Mouse (Mus musculus): ENCODE results near the gene Dst.

Gene Dst

DNA sequence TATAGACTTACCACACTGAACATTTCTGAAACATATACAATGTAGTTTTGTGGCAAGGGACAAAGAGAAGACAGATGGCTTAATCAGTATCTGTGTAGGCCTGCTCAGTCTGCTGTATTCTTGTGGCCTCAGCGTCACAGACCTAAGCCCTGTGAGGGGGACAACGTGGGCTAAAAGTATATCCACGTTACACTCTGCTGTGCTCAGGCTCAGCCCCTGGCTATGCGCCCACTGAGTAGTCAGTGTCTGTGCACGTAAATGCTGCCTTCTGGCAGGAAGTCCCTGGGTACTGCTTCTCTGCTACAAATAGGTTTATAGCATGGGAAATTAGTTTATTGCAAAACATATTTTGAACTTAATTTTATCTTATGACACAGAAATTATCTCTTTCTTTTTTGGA lies 186.3 kb downstream of the Dst start:
- DNase-seq (ENCODE audit: inconsistent age in 2 of 2, low spot score in 1 of 2), result no peak

DNA sequence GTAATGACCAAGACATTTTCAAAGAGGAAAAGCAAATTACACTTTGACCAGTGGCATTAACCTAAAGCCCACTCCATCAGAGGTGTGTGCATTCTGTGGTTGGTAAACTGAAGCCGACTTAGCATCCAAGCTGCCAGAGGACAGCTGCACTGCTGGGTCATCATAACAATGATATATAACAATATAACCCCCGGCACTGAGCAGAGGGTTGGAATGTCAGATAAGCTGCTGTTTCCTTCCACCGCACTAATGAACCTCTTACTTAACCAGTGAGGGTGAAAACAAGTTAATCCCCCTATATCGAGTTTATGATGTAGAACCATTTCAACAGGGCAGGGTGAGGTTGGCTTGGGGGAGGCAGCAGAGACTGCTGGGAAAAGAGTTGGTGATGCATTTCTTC lies 187.1 kb downstream of the Dst start:
- DNase-seq (ENCODE audit: inconsistent age in 2 of 2, low spot score in 1 of 2), result no peak

DNA sequence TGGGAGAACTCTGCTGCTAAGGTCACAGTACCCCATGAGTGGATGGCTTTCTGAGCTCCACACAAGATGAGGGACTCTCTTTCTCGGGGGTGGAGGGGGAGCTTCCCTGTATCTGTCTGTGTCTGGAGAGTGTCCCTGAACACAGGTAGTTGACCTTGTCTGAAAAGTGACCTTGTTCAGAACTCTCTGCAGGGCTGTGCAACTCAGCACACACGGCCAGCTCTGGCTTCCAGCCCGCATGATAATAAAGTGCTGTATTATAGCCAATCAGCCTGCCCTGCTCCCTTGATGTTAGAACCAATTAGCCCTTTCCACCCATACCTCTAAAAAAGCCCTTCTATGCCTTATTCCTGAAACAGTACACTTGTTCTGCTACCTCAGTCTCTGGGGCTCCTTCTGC lies 188.9 kb downstream of the Dst start:
- DNase-seq (ENCODE audit: inconsistent age in 2 of 2, low spot score in 1 of 2), result peak; percentile 60 to 82

DNA sequence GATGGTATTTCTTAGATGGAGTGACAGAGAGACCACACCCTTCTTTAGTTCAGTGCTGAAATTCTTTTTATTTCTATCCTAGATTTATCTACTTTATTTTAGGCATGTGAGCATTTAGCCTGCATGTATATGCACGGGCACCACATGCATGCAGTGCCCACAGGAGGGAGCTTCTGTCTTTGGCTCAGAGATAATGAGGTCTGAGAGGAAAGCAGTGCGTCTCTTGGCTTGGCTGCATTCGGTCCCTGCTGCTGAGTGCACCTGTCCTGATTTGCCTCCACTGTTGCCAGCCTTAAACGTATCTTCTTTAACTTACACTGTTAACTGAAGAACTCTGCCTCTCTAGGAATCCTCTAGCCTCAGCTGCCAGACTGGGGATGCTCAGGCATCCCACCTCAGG lies 189.6 kb downstream of the Dst start:
- DNase-seq (ENCODE audit: inconsistent age in 2 of 2, low spot score in 1 of 2), result peak in 1 of 2 experiments; percentile 47

DNA sequence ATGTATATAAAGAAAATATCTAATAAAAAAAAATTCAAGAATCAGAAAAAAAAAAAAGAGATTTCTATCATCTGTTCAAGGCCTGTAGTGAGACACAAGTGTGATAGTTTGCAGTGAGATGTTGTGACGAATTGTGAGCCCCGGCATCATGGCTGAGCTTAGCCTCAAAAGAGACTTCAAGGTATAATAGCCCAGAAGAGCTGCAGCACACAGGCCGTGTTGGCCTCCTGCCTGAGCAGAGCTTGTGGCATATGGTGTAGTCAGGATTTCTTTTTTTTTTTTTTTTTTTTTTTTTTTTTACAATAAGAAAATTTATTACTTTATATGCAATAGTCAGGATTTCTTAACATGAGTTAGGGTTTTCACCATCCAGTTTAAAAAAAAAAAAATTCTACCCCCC lies 191.4 kb downstream of the Dst start:
- no peak for DNase-seq (ENCODE audit: inconsistent age in 2 of 2, low spot score in 1 of 2)

DNA sequence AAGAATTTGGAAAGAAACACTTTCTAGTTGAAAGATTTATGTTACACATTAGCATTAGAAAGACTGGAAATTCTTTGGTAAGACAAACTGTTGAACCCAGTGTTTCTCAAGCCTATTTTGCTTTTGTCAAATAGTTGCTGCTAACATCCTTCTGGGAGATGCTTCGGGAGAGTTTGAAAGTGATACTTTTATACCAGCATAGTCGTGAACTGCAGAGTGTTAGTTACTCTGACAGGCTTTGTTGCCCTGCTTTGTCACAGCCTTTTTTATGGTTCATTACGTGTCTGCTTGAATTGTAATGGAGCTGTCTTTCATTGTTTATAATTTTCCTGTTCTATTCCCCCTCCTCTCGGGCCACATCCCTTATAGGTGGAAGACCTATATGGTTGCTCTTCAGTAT lies 192.4 kb downstream of the Dst start:
- DNase-seq (ENCODE audit: inconsistent age in 2 of 2, low spot score in 1 of 2), result no peak

DNA sequence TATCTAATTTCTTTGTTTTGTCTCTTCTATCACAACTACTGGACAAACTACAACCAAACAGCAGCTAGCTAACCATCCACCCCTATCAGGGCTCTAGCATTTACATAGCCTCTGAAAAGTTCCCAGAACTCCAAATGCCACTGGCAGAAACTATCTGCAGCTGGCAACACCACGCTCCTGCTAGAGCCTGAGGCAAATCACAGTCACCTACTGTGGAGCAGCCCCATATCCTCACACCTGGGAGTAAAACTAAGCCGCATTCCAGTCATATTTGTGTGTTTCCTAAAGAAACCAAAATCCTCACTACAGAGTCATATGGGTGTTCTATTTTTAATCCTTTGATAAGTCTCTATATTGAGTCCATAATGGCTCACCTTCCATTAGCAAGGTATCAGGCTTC lies 194.6 kb downstream of the Dst start:
- DNase-seq (ENCODE audit: inconsistent age in 2 of 2, low spot score in 1 of 2), result no peak

DNA sequence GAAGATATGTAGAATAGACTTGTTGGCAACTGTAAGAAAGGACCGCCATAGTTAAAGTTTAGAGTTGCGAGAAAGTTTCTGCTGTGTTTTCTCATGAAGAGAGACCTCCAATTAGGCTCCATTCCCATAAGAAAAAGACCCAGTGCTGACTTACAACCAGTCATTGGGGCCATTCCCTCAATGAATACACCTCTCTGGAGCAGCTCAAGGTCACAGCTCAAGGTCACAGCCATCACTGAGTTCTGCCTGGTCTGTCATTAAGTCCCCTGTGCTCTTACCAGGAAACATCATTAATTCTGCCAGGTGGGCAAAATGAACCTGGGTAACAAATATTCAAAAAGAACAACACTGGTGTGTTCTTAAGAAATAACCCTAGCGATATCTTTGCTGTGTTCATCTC lies 195.2 kb downstream of the Dst start:
- DNase-seq (ENCODE audit: inconsistent age in 2 of 2, low spot score in 1 of 2), result peak; percentile 34 to 59

DNA sequence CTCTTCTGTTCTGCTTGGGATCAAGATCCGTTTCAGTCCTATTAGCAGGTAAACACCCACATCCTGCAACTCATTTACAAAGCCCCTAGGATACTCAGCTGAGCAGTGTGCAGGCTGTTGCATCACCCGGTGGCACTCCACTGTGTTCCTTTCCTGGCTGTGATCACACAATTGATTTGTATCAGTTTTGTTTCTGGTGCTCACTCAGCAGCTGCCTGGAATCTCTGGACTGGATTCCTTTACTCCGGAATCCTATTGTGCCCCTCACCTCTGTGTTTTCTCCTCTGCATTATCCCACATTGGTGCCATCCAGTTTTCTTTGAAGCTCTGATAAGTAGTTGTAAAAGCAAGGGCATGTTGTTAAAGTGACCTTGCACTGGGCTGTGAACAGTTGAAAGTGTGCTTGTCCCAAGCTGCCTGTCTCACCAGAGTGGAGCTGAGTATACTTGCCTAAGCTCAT lies 195.7 kb downstream of the Dst start:
- DNase-seq (ENCODE audit: inconsistent age in 2 of 2, low spot score in 1 of 2), result peak; percentile 52 to 81

DNA sequence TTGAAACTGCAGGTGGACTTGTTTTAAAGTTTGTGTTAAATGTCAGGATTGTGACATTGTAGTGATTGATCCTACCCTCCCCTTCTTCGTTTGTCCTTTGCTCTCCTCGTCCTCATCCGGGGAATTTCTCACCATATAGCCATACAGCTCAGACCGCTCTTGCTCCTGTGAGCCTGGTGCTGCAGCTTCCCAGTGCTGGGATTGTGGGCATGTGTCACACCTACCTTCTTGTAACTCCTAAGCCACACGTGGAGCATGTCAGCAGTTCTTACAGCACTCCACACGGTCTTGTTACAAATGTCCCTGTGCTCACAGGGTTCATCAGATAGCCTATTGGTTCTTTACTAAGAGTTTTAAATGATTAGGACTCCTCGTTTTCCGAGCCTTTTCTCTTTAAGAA lies 196.8 kb downstream of the Dst start:
- DNase-seq (ENCODE audit: inconsistent age in 2 of 2, low spot score in 1 of 2), result no peak

DNA sequence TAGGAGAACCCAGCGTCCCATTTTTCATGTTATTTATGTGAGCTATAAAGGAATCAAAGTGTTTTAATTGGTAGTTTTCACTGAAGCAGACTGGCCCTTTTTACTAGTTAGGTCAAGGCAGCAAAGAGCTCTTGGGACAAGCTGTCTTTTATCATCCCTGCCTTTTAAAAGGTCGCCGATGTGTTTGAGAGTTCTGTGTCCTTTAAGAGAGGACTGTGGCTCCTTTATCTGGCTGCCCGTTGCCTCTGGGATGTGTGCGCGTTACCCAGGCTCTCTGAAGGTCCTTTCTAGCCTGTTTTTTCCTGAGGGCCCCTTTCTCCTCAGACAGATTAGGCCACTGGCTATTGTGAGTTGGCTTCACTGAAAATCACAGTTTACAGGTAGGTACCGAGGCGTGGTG lies 198.6 kb downstream of the Dst start:
- peak; percentile 50 to 76 for DNase-seq (ENCODE audit: inconsistent age in 2 of 2, low spot score in 1 of 2)

DNA sequence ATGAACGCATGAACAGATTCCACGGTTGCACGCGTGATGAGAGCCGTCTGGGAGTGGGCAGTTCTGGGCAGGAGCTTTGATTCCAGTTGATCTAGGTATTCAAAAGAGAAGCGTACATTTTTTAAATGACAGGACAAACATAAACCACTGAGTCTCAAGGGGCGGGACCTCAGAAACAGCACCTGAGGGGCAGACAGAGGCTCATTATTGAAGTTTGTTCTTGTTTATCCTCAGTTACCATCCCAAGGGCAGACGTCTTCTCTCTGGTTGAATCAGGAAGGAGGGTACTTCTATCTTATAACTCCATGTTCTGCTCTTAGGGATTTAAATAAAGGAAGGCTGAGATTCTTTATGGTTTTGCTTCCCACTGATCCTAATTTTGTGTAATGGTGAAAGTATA lies 199.1 kb downstream of the Dst start:
- no peak for DNase-seq (ENCODE audit: inconsistent age in 2 of 2, low spot score in 1 of 2)

DNA sequence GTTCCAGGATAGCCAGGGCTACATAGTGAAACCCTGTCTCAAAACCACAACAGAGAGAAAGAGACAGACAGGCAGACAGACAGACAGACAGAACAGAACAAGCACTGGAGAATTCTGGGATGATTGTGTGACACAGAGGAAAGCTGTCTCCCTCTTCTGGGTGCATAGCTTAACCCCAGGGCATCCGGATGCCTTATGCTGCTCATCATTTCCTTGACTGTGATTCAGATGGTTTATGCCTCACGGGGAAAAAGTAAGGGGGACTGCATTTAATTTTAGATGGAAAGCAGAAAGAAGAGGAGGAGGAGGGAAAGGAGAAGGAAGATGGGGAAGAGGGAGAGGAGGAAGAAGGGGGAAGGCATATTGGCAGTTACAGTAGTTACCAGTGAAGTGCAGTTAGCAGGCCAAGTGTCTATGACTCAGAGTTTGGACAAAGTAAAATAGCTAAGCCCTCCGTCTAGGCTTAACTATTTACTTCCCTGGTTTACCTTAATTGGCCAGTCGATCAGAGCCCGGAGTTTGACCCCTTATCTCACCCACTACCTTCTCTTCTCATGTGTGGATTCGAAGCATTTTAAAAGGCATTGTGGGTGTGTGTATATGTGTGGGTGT lies 201.7 kb downstream of the Dst start:
- DNase-seq (ENCODE audit: inconsistent age in 2 of 2, low spot score in 1 of 2), result no peak

DNA sequence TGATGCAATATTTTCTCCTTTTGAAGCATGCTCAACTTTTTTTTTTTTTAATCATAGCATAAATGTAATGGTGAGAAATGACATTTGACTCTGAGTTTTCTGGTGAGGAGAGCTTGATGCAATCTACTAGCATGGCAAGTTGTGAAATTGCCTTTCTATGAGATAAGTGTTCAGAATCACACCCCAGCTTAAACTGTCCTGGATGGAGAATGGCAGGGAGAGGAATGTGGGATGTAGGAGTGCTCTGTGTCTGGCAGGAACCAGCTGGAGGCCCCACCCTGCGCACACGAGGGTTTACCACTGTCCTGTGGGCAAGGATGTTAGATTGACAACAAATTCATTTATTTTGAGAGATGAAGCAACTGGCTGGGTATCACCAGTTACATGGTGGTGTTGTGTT lies 202.8 kb downstream of the Dst start:
- DNase-seq (ENCODE audit: inconsistent age in 2 of 2, low spot score in 1 of 2), result no peak

DNA sequence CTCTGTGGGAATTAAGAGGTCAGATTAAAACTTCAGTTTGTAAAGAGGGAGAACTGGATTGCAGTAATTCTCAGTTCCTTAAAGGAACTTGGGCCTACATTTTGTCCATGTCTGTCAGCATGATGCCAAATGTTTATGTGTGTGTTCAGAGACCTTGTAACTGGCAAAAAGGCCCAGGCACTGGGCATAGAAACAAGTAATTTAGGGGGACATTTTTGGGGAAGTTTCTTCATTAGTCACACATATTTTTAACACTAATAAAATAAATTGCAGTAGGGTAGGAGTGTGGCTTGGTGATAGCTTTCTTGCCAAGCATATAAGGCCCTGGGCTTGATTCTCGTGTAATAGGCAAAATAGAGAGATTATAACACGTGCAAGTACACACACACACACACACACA lies 203.9 kb downstream of the Dst start:
- no peak for DNase-seq (ENCODE audit: inconsistent age in 2 of 2, low spot score in 1 of 2)

DNA sequence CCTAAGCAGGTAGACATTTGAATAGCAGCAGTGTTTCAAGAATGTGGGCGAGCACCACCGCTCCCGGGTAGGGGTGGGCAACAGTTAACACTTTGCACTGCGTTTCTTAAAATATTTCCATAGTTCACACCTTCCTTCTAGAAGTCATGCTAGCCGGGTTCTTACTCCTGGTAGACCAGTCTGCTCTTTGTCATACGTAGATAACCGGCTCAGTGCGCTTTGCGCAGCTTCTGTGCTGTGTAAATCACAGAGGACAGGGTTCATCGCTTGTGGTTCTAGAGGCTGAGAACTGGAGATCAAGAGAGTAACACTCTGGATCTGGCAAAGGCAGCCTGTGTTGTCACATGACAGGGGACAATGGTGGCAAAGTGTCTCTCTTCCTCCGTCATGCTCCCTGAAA lies 208.4 kb downstream of the Dst start:
- no peak for DNase-seq (ENCODE audit: inconsistent age in 2 of 2, low spot score in 1 of 2)

DNA sequence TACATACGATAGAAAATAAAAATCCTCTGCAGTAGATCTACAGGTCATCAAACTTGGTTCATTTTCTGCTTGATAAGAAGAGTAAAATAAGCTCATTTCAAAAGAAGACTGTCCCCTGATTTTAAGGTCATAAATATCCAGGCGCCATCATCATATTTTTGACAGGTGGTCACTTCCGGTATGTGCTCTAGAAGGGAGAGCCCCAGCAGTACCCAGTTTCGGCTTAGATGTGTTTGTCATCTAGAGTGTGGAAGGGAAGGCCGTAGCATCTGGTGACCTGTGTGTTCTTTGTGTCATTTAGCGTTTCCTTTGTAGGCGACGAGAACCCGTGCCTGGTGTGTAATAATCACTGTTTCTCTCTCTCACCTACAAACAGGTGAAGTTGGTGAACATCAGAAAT lies 209.0 kb downstream of the Dst start:
- DNase-seq (ENCODE audit: inconsistent age in 2 of 2, low spot score in 1 of 2), result no peak

DNA sequence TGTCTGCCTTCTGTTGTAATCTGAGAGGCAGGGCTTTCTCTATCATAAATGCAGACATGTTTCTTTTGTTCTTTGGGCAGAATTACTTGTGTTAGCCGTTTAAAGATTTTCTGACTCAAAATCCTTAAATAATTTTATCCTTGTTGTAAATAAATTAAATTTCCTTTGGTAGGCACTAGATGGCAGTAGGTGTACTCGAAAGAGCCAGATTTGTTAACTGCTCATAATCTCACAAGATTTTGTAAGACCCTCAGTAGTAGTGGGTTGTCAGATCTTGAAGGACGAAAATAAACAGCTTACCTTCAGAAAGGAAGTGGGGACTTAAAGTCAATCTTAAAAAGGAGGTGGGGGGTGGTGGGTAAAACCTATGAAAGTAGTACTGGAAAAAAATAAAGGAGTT lies 209.7 kb downstream of the Dst start:
- no peak for DNase-seq (ENCODE audit: inconsistent age in 2 of 2, low spot score in 1 of 2)

DNA sequence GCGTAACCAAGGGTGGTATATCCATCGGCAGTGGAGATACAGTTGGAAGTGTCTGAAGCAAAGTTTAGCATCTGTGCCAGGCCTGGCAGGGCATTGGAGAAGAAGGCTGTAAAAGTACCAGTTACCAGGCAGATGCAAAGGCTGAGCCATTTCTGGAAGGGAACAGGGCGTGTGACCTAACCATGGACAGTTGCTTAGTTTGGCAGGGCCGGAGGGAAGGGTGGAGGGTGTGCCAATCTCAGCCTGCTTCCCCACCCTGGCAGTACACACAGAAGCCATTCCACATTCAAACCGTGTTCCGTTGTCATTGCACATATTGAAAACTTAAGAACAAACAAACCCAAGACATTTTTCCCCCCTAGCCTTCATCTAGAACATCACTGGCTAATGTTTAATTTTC lies 212.0 kb downstream of the Dst start:
- DNase-seq (ENCODE audit: inconsistent age in 2 of 2, low spot score in 1 of 2), result peak in 1 of 2 experiments; percentile 52

DNA sequence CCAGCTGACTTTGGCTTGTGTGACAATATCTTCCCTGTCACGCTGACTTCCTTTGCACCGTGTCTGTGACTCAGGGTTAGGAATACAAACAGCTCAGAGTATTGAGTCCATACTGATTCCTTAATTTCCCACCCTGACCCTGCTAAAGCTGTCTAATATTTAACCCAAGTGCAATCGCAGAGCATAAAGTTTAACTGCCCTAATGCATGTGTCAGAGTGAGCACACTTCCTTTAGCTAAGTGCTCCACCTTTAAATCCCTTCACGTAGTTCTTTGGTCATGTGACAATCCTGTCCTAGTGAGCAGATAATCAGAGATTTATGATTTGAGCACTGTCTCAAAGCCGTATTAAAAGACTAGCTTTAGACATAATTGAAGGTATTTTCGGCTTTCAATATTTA lies 212.6 kb downstream of the Dst start:
- DNase-seq (ENCODE audit: inconsistent age in 2 of 2, low spot score in 1 of 2), result no peak

DNA sequence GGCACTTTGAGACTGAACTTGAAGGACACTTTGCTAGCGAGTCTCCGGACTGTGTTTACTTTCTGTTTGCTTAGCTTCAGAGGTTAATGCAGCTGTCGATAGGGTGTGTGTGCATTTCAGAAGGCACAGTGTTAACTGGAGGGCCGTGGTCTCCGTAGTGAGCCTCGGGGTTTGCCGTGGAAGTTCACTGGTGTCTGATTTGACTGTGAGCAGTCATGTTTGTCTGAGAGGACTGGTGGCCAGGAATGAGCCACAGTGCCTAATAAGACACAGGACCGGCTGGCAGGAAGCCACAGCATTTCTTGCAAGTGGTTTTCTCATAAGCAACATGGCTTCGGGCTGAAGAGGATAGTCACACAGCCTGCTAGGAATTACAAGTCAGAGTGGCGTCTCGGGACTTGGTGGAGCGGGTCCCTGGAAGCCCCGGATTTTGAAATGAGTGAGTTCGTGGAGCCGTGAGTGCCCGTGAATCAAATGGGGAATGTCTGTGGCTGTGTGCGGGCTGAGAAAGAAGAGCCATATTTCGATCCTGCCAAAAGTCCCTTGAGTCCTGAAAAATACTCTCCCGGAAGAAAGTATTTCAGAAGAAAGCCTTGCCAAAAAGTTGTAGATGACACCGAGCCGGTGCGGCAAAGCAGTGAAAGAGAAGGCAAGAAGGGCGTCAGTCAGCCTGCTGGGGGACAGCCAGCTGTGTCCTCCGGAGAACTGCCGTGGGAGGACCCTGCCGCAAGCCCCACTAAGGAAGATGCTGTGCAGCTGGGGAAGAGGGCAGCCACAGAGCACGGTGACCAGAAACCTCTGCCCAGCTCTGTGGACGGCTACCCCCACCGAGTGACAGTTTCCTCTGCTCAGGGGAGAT lies 213.4 kb downstream of the Dst start:
- DNase-seq (ENCODE audit: inconsistent age in 2 of 2, low spot score in 1 of 2), result peak; percentile 80 to 96

DNA sequence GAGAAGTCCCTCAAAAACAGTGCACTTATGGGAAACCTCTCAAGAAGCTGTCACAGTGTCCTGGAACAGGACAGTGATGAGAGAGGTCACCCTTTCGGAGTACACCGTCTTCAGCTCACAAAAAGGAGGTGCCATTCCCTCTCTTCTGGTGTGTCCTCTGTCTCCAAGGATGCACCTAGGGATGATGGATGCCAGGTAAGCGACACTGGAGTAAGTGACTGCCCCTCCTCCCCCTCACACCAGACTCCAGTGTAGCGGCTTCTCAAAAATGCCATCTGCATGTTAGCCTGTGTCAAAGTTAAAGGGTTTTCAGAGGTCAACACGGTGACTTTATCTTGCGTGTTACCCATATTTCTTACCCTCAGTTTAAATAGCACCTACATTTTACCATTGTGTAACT lies 214.2 kb downstream of the Dst start:
- peak in 1 of 2 experiments; percentile 67 for DNase-seq (ENCODE audit: inconsistent age in 2 of 2, low spot score in 1 of 2)

DNA sequence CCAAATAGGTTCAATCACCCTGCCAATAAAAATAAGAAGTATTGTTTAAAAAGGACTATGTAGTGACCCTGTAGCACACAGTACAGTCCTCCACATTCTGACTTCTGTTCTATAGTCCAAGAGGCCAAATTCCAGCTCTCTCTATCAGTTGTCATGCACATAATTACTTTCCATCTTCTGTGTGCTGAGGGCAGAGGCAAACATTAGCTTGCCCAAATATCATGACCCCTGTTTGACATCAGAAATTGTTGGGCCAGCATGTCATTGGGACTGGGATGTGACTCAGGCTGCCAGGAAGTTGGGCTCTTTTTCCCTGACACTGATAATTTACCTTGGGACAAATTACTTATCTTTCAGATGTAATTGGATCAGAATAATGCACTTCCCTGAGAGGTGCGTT lies 214.9 kb downstream of the Dst start:
- DNase-seq (ENCODE audit: inconsistent age in 2 of 2, low spot score in 1 of 2), result peak; percentile 50 to 80
